Mouse (Mus musculus) left cerebral cortex, adult 9 months (tissue): ENCODE measurements around the gene Zmat5.

Source experiments
- DNase-seq, 2 experiments: peaks; one replicate each; pipeline ENCODE4 v3.0.0; 2022; ENCODE audit warnings: low spot score in 2 of 2

Zmat5 gene

DNA sequence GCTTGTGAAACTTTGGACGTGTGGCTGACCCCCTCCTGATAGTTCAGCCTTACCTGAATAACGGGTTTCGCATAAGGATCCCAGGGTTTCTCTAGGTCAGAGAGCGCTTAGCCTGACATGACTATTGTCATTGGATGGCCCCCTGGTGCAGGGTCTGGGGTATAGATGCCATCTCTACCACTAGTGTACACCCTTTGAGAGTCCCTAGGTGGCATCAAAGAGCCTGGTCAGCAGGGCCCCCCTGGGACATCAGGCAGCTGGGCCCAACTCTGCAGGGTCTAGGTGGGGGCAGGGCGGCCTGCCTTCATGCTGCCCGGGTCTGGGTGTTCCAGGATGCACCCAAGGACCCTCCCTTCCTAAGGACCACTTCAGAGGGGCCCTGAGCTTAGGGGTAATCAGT lies 31.9 kb downstream of the Zmat5 start:
- no peak for DNase-seq

- DNase-seq = no peak
Measured at GRCm38 (mm10) chr11:4737682-4738081, 33.2 kb downstream of the Zmat5 start.

- no peak for DNase-seq
Measured at GRCm38 (mm10) chr11:4738719-4739118, 34.2 kb downstream of the Zmat5 start.

- DNase-seq = no peak
Measured at GRCm38 (mm10) chr11:4740785-4741184, 36.3 kb downstream of the Zmat5 start.

GRCm38 (mm10) chr11:4744691-4745090 lies 40.2 kb downstream of the Zmat5 start:
- DNase-seq = no peak

DNA sequence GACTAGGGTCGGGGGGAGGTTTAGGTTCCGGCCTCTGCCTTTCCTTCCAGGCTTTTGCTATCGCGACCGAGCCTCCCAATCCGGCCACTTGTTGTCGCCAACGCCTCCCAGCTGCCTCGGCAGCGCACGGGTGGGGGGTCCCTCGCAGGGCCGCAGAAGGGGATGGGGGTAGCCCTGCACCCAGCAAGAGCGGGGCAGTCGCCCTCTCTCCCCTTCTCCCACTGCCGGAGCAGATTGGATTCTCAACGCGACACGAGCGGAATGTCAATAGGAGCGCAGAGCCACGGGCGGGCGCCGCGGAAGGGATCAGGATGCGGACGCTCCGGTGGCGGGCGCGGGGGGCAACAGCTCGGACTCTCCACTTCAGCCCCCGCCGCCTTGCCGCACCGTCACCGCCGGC lies 41.5 kb downstream of the Zmat5 start:
- DNase-seq = no peak

DNA sequence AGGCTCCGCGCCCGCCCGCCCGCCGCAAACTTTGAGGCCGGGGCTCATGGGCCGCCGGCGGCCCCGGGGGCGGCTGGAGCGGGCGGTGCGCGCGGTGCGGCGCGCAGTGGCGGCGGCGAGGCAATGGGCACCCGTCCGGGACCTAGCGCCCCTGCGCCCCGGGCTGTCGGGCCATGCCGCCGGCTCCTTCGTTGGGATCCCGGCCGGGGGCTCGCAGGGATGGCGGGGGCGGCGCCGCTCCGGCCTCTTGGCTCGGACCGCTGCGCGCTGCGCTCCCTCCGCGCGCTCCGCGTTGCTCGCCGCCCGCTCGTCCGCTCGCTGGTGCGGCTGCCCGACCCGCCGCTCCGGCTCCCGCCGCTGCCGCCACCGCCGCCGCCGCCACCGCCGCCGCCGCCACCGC lies 42.3 kb downstream of the Zmat5 start, which contains the start of gene Cabp7:
Gene Cabp7 (minus strand): TSS at position 46 of the 400 bp plus-strand sequence.
- DNase-seq = no peak

GRCm38 (mm10) chr11:4747285-4747684 lies 42.8 kb downstream of the Zmat5 start:
- no peak for DNase-seq

DNA sequence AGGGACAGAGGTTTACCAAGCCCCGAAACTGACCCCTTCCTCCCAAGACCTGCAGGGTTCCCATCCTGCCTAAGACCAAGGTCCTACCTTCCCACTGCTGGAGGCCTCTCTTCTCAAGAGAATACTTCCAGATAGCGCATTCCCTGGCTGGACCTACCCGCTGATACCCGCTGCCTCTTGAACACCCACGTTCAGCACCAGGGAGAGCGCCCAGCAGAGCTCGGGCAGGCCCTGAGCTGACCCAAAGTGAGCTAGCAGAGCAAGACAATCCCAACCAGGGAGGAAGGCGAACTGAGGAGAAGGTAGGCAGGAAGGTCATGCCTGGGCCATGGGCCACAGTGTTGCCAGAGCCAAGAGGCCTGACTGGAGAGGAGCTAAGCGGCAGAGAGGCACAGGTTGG lies 45.8 kb downstream of the Zmat5 start:
- no peak for DNase-seq

DNA sequence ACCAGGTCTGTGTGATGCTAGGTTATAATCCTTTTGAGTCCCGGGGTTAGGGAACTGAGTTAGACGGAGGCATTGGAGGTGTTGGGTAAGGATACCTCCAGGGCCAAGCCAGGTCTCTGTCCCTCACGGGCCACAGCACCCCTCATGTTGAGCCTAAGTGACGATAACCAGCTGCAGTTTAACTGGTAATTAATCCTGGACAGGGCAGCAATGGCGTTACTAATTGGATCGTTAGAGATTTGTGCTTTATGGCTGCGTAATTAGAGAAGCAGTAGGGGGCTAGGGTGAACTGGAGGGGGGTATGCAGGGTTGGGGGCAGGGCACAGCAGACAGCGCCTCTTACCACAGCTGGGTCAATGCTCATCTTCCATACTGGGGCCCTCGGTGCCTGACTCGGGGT lies 48.4 kb downstream of the Zmat5 start:
- no peak for DNase-seq

DNA sequence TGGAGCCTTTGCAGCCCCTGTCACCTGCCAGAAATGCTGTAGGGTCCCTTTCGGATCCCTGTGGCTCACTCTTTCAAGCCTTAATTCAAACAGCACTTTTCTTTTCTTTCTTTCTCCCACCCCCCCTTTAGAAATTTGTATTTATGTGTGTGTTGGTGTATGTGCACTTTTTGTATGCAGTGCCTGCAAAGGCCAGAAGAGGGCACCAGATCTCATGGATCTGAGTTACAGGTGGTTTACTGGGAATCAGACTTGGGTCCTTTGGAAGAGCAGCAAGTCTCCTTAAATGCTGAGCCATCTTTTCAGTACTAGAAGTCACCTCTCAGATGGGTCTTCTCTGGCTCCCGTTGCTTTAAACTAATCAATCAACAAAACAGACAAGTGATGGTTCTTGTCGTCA lies 49.6 kb downstream of the Zmat5 start:
- DNase-seq = no peak

DNA sequence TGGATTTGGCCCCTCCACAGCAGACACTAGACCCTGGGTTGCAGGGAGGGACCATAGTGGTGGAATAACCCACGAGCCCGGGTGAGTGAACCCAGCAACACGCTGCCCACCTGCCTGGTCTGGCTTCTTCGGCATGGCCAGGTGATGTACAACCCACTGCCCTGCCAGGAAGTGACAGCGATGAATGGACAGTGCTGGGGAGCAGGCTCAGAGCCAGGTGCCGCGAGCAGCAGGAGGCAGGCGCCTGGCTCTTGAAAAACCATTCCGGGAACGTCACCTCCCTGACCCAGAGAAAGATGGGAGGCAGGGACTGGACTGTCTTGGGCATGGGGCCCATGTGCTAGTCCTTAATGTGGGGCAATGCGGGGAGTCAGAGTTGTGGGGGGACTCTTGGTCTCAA lies 50.4 kb downstream of the Zmat5 start:
- DNase-seq = no peak

DNA sequence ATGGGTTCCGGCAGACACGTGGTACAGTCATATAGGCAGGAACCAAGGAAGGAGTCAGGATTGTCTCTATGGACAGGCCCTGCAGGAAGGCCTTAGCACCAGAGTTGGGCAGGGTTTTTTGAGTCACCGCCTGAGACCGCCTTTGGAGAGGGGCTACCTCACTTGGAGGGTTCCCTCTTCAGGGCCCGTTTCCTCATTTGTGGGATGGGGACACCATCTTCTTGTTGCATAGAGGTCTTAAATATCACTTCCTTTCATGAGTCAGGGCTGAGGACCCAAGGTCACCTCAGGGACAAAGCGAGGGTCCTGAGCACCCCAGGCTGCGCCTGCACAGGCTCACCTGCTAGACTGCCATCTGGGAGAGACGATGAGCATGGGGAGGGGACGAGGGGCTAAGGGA lies 52.0 kb downstream of the Zmat5 start:
- DNase-seq = no peak

- no peak for DNase-seq
Measured at GRCm38 (mm10) chr11:4756984-4757788, 52.7 kb downstream of the Zmat5 start.

GRCm38 (mm10) chr11:4757789-4758158 lies 53.3 kb downstream of the Zmat5 start:
- DNase-seq = no peak

- no peak for DNase-seq
Measured at GRCm38 (mm10) chr11:4760438-4760837, 56.0 kb downstream of the Zmat5 start.

DNA sequence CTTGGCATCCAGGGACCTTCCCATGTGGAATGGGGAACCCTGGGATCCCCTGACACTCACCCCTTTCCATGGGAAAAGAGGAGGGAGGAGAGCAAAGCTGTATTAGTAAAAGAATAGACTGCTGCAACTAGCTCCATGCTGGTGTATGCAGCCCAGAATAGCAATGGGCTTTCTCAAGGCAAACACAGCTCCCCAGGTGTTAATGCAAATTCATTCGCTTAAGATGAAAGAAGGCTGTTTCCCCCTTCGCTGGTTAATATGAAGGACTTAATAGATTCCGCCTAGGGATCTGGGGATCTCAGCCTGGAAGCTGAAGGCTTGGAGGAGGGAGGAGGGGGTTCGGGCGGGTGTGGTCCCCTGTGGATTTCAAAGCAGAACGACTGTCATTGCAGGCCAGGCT lies 57.5 kb downstream of the Zmat5 start:
- no peak for DNase-seq

DNA sequence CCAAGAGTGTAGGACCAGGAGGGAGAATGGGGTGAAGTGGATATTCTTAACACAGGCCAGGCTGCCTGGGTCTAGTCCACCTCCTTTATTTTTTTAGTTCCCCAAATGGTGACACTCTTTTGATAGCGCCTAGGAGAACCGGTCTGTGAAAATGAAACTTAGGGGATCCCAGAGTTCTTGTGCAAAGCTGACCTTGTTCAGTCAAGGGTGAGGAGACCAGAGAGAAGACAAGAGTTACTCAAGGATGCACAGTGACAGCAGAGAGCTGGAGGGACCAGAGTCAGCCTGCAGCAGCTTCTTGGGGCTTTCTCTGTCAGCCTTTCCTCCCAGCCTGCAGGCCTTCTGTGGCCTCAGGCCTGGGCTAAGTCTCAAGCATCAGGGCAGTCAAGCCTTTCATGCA lies 58.0 kb downstream of the Zmat5 start:
- no peak for DNase-seq

- DNase-seq = no peak
Measured at GRCm38 (mm10) chr11:4763631-4764030, 59.2 kb downstream of the Zmat5 start.

- no peak for DNase-seq
Measured at GRCm38 (mm10) chr11:4764476-4764875, 60.0 kb downstream of the Zmat5 start.

DNA sequence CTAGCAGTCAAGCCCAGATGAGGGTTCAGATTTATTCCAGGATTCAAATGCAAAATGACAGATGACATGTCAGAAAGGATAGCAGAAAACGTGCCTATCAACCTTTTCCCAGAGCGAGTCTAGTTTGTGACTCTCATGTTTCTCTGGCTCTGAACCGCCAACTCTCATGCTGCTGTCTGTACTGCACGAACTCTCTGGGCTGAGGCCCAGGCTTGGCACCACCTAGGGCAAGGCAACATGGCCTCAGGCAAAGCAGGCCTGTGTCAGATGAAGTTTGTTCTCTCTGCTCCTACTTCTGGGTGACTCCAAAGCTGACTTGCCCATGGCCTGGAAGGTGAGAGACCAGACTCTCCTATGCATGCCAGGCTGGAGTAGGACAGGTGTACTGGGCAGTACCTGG lies 63.9 kb downstream of the Zmat5 start:
- DNase-seq = no peak

GRCm38 (mm10) chr11:4769293-4769692 lies 64.8 kb downstream of the Zmat5 start:
- DNase-seq = no peak

DNA sequence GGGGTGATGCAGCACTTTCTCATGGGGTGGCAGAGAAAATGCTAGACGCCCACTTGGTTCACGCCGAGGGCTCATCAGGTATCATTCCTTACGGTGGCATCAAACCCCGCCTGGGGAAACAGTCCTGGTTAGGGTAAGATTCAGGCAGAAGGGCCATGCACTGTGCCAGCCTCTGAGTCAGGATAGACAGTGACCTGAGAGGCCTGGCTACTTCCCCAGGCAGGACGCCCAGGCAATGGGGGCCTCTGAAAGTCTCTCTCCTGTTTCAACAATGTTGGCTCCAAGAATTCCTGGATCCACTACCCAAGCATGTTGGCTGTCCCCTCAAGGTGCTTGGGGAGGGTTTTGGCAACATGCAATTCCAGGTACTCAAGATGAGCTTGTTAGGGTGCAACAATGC lies 65.4 kb downstream of the Zmat5 start:
- no peak for DNase-seq

DNA sequence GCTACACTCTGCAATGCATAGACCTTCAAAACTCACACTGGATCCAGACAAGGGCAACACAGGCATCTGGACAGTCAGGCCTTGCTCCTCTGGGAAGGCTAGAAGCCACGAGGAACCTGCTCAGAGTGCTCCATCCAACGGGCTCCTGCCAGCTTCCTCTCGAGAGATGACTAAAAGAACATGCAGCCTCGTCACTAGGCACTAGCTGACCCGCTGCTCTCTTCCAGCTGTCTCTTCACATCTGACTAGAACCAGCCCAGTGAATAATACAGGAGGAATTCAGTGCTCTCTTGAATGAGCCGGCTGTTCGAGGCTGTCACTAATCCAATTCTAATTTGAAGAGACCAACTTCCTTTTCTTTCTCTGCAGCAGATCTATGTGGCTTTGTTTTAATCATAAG lies 67.3 kb downstream of the Zmat5 start:
- no peak for DNase-seq
